Mouse (Mus musculus) gonadal fat pad, adult 2 months (tissue): ENCODE measurements around the gene Mef2c. TPM values are rescaled to one million over a fixed set of nuclear protein-coding genes. Genes with fewer than 3 reads are reported as not detected.

Experiments used
- DNase-seq: peaks from one replicate; pipeline ENCODE4 v3.0.0-alpha.2; 2012; ENCODE audit warnings: low read depth
- polyA plus RNA-seq: library from polyadenylated mRNA; depleted of rRNA; stranded (reverse); fragments of >200 nt; gene quantifications from 2 replicates; pipeline ENCODE4 v1.2.3, GENCODE M21; 2012

Gene Mef2c
- polyA plus RNA-seq, 1 experiment, result 14.4 TPM

DNA sequence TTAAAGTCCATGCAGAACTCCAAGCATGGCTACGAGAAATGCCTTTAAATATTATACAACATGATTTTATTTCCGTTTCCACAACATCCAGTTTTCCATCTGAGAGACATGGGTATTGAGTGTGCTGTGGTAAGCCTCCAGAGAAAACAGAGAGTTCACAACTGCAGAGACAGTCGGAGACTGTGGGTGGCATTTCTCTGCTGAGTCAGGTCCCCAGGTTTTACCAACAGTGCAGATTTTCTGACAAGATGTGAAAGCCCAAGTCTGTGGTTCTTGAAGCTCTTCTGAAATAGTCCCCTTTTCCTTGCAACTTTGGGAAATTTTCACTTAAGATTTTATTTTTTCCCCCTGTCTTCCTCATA is 105.7 kb downstream of the Mef2c start:
- no peak for DNase-seq

GRCm38 (mm10) chr13:83610124-83610523 is 106.3 kb downstream of the Mef2c start:
- no peak for DNase-seq

DNA sequence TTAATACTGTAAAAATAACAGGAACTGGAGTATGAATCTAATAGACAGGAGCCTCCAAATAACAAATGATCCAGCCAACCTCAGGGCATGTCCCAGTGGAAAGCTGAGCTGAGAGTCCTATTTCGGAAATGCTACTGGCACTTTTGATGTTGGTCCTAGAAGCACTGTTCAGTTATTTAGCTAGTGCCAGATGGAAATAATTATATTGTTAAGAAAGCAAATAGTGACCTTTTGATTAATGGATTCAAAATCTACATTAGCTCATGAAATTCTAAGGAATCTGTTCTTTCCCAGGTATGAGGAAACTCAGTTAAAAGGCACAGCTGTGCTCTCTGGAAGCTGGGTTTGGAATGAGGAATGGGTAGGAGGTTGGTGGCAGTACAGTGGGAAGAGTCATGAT is 108.4 kb downstream of the Mef2c start:
- DNase-seq, result no peak

DNA sequence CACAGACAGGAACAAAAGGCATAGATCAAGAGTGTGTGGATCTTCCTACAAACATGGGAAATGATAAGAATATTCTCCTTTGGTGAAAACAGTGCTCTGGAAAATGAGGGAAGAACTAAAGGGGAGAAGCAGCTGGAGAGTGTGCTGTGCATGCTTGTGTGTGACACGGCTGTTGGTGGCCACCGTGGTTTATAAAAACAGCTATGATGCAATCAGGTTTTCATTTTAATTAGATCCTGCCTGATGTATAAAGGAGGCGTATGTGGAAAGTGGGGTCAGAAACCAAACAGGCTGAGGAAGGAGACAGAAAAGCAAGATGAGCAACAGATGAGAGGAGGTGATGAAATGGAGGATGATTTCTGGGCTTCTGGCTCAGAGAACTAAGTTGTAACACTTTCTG is 112.0 kb downstream of the Mef2c start:
- DNase-seq, result no peak

DNA sequence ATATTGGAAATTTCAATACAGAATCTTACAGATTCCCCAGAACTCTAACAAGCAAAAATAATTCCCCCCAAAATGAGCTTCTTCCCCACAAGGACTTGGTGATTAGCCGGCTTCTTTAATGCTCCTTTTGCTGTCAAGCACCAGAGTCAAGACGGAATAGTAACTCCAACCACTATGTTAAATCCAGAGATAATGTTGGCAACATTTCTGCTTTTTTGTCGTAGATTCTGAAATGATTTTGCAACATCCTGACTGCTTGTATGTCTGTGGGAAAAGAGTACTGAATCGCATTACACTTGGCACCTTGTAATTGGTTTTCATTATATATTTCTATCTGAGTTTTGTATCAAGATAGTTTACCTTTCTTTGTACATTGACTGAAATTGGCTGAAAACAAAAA is 120.8 kb downstream of the Mef2c start:
- no peak for DNase-seq

DNA sequence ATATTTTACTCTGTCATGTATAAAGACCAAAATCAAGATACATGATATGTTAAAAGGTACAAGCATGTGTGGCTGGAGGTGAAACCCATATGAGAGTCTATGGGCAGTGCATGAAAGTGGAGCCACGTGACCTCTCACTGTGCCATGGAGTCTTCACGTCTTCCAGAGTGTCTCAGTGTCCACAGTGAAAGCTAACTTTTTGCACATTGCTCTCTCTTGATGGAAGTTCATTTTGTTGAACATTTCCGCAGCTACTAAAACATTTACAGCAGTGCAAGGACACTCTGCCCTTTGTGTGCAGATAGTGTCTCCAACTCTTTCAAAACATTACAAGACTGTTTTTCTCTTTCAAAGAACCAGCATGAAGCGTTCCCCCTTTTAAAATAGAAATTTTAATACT is 123.6 kb downstream of the Mef2c start:
- DNase-seq, result no peak

GRCm38 (mm10) chr13:83628139-83628538 is 124.3 kb downstream of the Mef2c start:
- DNase-seq, result no peak

DNA sequence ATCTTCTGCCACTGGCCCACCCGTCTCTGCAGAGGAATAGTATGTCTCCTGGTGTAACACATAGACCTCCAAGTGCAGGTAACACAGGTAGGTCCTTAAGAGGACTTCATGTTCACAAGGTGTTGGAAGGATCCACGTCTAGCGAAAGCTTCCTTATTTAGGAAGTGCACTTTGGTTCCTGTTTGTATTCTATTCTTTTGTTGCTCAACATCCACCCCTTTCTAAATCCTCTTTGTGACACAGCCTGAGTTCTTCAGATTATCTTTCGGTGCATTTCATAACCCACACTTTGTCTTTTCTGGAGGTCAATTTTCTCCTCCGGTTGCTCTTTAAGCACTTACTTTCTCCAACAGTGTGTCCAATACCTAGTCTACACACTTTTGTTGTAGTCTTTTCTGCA is 129.3 kb downstream of the Mef2c start:
- DNase-seq, result no peak

DNA sequence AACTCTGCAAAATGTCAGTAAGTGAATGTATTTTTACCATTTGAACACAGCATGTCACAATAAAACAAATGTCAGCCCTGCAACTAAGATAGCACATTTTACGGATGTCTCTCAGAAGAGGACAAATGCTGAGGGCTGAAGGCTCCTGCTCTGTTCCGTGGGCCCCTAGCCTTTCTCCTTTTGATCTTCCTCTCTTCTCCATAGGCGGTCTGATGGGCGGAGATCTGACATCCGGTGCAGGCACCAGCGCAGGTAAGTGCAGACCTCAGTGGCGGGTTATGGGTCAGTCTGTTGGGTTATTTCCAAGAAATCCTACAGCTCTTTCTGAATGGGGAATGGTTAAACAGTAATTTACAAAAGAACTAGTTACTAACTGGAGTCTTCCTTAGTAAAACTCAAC is 131.4 kb downstream of the Mef2c start:
- DNase-seq, result no peak

DNA sequence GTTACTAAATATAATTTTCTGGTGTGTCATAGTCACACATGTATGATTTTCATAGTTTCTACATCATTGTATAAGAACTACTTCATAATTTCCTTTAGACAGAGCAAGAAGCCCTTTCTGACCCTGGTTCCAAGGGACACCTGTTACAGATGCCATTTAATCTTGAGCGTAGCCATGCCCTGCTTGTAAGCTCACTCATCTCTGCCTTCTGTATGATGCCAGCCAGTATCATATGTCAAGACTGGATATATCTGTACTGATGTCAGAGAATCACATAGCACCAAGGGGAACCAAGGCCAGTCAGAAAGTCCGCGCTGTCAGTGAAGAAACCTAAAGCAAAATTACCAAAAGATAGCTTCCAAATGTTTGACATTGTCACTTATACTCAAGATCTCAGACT is 133.8 kb downstream of the Mef2c start:
- DNase-seq, result no peak

GRCm38 (mm10) chr13:83638735-83639134 is 134.9 kb downstream of the Mef2c start:
- DNase-seq, result no peak

- no peak for DNase-seq
Measured at GRCm38 (mm10) chr13:83649051-83649450, 145.2 kb downstream of the Mef2c start.

DNA sequence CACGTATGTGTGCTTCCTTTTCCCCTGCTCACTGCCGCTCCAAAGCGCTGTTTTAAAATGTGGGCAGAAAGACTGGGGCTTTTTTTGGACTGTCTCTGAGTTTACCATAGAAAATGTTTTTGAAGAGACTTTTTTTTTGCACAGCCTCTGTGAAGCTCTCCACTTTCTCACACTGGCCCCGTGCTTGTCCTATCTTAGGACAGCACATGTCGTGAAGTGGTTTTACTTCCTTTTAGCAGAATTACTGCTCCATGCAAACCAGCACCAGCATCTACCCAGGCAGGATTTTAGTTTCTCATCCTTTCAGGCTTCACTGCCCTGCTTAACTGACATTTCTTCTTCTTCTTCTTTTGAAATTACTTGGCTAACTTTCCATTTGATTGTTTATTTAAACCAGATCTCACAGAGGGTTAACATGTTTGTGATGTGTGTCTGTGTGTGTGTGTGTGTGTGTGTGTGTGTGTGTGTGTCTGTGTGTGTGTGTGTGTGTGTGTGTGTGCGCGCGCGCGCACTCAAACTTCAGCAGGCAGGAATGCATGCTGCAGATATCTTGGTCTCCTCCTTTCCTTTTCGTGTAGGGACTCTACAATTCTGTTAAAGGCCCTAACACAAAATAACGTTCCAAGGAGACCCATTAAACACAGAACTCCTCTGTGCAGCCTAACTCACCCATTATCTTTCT is 146.1 kb downstream of the Mef2c start:
- no peak for DNase-seq

- no peak for DNase-seq
Measured at GRCm38 (mm10) chr13:83650807-83651206, 147.0 kb downstream of the Mef2c start.

DNA sequence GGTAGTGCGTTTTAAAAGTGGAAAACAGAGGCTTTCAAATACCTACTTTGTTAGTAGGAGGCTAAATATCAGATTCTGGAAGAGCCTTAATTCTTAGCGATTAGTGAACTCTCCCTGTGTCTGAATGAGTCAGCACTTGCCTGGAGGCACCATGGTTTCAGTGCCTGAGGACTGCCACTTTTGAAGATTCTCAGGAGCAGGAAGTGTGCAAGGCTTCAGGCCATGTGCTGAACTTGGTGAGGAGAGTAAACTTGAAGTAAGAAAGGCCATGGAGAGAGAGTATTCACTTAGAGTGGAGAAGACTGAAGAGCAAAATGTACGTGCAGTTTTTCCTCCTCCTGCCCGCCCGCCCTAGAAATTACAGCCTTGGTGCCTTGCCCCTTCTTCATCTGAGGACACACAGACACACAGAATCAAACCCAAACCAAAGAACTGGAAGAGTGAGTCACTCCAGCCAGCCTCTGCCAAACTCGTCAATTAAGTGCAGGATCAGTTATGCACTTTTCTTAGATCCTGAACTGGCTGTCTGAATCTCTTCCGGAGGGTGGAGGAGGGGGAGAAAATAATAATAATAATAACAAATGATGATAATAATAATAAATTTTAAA is 148.2 kb downstream of the Mef2c start:
- no peak for DNase-seq

GRCm38 (mm10) chr13:83652560-83652959 is 148.7 kb downstream of the Mef2c start:
- no peak for DNase-seq

DNA sequence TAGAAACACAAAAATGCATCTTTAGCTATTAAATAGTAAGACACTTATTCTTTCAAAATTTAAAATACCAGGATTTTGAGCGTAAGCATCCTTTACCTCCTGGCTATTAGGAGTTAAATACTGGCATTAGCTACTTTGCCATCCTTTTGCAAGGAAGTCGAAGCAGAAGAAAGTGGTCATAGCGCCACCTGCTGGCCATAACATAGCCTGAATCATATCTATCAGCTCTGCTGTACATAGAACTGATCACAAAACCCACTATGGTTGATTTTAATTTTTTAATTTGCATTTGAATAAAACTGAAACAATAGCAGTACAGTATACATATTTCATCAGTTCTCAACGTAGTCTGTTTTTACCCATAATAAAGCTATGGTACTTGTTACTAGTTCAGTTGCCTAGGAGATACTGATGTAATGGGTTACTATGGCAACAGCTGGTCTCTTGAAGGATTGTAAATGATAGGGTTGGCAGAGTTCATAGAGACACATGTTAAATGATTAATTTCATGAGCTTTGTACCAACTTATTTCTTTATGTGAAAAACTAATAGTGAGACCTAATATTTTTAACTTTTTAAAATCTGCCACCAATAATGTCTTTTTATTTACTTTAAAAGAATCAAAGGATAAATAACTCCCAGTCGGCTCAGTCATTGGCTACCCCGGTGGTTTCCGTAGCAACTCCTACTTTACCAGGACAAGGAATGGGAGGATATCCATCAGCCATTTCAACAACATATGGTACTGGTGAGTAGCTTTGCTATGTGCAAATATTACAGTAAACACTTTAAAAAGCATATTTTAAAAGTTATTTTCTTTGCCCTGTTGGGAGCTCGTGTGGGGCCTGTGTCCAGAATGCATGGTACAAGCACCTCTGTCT is 151.3 kb downstream of the Mef2c start:
- DNase-seq, result no peak

DNA sequence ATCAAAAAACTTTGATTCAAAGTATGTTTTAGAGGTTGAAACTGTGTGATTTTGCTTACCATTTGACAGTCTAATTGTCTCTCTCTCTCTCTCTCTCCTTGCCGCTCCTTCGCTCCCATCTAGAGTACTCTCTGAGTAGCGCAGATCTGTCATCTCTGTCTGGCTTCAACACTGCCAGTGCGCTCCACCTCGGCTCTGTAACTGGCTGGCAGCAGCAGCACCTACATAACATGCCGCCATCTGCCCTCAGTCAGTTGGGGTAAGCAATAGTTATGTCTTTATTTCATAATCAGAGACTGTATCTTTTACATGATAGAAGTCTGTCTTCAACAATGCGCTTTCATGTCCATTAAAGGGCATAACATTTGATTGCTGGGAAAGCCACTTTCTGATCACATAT is 152.3 kb downstream of the Mef2c start:
- no peak for DNase-seq

DNA sequence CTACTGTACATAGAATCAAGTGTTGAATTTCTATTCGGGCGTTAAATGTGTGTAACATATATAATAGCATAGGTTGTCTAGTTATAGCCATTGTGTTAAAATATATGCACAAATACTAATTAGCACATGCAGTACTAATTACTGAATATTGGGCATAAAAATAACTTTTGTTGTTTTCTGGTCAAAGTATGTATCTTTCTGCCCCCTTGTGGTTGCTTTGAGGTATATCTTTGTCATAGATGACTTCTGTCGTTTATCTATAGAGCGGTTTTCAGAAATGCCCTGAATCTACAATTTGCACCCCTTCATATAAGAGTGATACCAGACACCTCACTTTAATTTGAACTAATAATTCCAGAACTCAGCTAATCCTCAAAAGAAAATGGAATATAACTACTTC is 152.9 kb downstream of the Mef2c start:
- no peak for DNase-seq

- DNase-seq, result no peak
Measured at GRCm38 (mm10) chr13:83660722-83661121, 156.9 kb downstream of the Mef2c start.

DNA sequence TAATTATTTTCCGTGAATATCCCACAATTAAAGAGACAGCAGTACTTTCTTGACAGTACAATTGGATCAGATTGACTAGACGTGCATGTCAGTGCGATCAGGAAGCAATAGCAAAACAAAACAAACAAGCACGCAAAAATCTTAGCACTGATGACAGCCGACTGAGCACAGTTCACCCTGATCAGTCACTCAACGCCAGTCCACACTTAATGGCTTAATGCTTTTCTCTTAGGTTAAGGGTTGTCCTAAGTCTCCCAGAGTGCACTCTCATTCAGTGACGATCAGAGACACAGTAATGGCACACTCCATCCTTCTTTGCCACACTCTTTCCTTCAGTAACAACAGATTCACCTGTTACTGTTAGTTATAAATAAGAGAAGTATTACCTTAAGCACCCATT is 157.3 kb downstream of the Mef2c start:
- no peak for DNase-seq

- DNase-seq, result no peak
Measured at GRCm38 (mm10) chr13:83662089-83662551, 158.3 kb downstream of the Mef2c start.

- DNase-seq, result no peak
Measured at GRCm38 (mm10) chr13:83666179-83666578, 162.3 kb downstream of the Mef2c start.
